Mouse (Mus musculus) cerebellum, postnatal 10 days (tissue): ENCODE measurements around the gene Spryd3.
A peak's percentile ranks its signal among the peaks of the same experiment; 100 is the strongest.
"Not testable (repeated sequence)": the region's sequence is repeated elsewhere in the genome, so short reads cannot be mapped to it uniquely, and the experiment has no call there.

Source experiments
- DNase-seq, 2 experiments: peaks; one replicate each; pipeline ENCODE4 v3.0.0; 2021; ENCODE audit warnings: mixed read lengths in 2 of 2

Spryd3 gene

GRCm38 (mm10) chr15:102136129-102136758 lies at the start of gene Spryd3:
TSS of gene Spryd3 (minus strand) at chr15:102136234.
- peak; percentile 98 to 99 for DNase-seq

- no peak for DNase-seq
Observed at GRCm38 (mm10) chr15:102183076-102183475, 47.0 kb upstream of the Spryd3 start.

- no peak for DNase-seq
Observed at GRCm38 (mm10) chr15:102179924-102180323, 43.9 kb upstream of the Spryd3 start.

GRCm38 (mm10) chr15:102179106-102179505 lies 43.1 kb upstream of the Spryd3 start:
- DNase-seq, result no peak

GRCm38 (mm10) chr15:102178279-102178678 lies 42.2 kb upstream of the Spryd3 start:
- peak; percentile 91 to 94 for DNase-seq

- DNase-seq, result peak; percentile 29 to 34
Observed at GRCm38 (mm10) chr15:102177417-102177816, 41.4 kb upstream of the Spryd3 start.

- DNase-seq, result no peak
Observed at GRCm38 (mm10) chr15:102176571-102177316, 40.7 kb upstream of the Spryd3 start.

GRCm38 (mm10) chr15:102175736-102176319 lies 39.8 kb upstream of the Spryd3 start:
- DNase-seq, result no peak

- DNase-seq, result no peak
Observed at GRCm38 (mm10) chr15:102173581-102173980, 37.5 kb upstream of the Spryd3 start.

- no peak for DNase-seq
Observed at GRCm38 (mm10) chr15:102169064-102169463, 33.0 kb upstream of the Spryd3 start.

GRCm38 (mm10) chr15:102167620-102168021 lies 31.6 kb upstream of the Spryd3 start:
- DNase-seq, result no peak

GRCm38 (mm10) chr15:102165468-102166100 lies 29.6 kb upstream of the Spryd3 start:
- DNase-seq, result no peak

GRCm38 (mm10) chr15:102163900-102164693 lies 28.1 kb upstream of the Spryd3 start:
- no peak for DNase-seq

- DNase-seq, result no peak
Observed at GRCm38 (mm10) chr15:102160415-102161060, 24.5 kb upstream of the Spryd3 start.

GRCm38 (mm10) chr15:102156836-102157235 lies 20.8 kb upstream of the Spryd3 start:
- peak; percentile 48 to 61 for DNase-seq

- not testable (repeated sequence) for DNase-seq
Observed at GRCm38 (mm10) chr15:102155006-102155405, 19.0 kb upstream of the Spryd3 start.

GRCm38 (mm10) chr15:102152646-102153045 lies 16.6 kb upstream of the Spryd3 start:
- no peak for DNase-seq

GRCm38 (mm10) chr15:102150301-102151135 lies 14.5 kb upstream of the Spryd3 start, which contains the start of gene Soat2:
TSS of gene Soat2 (plus strand) at chr15:102150526.
- DNase-seq, result no peak

GRCm38 (mm10) chr15:102149561-102149960 lies 13.5 kb upstream of the Spryd3 start:
- DNase-seq, result no peak

- DNase-seq, result no peak
Observed at GRCm38 (mm10) chr15:102147674-102148402, 11.8 kb upstream of the Spryd3 start.
